Mouse (Mus musculus): ENCODE measurements around the gene Zfp316. TPM values are rescaled to one million over a fixed set of nuclear protein-coding genes. Genes with fewer than 3 reads are reported as not detected.

Gene Zfp316
- polyA plus RNA-seq, 1 experiment from 2014 or later = 6.6 TPM

DNA sequence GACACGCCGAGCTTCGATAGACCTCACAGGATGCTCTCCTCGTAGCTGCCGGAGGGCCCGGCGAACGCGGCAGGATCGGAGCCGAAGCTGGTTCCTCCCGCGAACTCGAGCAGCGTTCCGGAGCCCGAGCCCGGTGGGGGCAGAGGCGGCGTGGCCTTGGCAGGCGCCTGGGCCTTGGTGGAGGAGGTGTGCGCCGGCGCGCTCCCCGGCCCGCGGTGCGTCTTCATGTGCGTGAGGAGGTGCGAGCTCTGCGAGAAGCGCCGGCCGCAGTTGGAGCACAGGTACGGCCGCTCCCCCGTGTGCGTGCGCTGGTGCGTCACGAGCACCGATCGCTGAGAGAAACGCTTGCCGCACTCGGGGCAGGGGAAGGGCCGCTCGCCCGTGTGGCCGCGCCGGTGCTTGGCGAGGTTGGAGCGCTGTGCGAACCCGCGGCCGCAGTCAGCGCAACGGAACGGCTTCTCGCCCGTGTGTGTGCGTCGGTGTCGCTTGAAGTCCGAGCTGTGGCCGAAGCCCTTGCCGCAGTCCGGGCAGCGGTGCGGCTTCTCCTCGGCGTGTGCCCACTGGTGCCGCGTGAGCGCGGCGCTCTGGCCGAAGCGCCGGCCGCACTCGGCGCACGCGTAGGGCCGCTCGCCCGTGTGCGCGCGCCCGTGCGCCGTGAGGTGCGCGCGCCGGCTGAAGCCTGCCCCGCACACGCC, 16.5 kb downstream of the Zfp316 start:
- H3K36me3 ChIP-seq = peaks cover 80% of the 10 kb centered on the region

DNA sequence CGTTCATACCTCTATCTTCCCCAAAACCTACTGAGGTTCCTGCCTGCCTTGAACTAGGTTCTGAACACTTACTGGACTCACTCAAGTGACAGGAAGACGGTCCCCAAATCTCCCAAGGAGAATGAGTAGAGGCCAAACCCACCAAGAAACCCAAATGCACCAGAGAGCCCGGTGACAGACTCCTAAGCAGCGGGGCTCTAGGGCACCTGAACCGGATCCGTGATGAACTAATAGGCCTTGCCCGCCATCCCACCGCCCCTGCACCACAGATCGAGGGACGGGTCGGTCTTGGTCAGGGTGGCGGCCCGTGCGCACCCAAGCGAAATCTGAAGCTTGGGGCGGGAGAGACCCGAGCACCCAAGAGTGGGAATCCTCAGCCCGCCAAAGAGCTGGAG, 17.0 kb downstream of the Zfp316 start:
- H3K36me3 ChIP-seq = peaks cover 80% of the 10 kb centered on the region
- H3K27me3 ChIP-seq (ENCODE audit: insufficient read depth, poor library complexity, severe bottlenecking) = peaks cover 82% of the 10 kb centered on the region
- peaks cover 28% of the 10 kb centered on the region for H3K4me1 ChIP-seq (replicated peaks)
- H3K9me3 ChIP-seq = no peaks in the 10 kb centered on the region
- WGBS = 15% methylated on average over 18 of the region's 18 CpGs
- no peak for DNase-seq (ENCODE audit: low spot score)
- H3K27ac ChIP-seq = no peak overlapping the region
- H3K4me3 ChIP-seq = peak overlapping the region; percentile 51

More for the DNA sequence above, 16.5 kb downstream of the Zfp316 start:
- 11% methylated on average over 103 of the region's 103 CpGs for WGBS
- Histone ChIP-seq H3K27me3 (ENCODE audit: insufficient read depth, poor library complexity, severe bottlenecking) (peaks cover 87% of the 10 kb centered on the region), H3K4me1 (replicated peaks) (peaks cover 28% of the 10 kb centered on the region), H3K9me3 (no peaks in the 10 kb centered on the region), H3K4me3 (peak overlapping the region; percentile 51), H3K27ac (no peak overlapping the region)
- peak; percentile 51 for DNase-seq (ENCODE audit: low spot score)

DNA sequence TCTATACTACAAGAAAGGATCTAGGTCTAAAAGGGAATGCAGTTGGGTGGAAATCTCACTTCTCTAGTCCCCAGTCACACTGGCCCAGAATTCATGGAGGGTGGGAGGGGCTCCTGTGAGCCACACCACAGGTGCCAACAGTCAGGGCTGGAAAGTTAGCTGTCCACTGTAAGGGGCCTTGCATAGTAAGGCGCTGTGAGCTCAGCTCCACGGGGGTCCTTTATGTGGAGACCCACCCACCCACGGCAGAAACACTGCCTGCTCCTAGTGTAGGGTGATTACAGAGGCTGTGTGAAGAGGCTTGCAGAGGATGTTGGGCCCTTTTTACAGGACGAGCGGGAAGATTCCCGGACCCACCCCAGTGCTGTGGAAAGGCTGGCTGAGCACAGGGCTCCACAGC, 17.8 kb downstream of the Zfp316 start:
- no peak for DNase-seq (ENCODE audit: low spot score)
- Histone ChIP-seq H3K27me3 (ENCODE audit: insufficient read depth, poor library complexity, severe bottlenecking) (peaks cover 74% of the 10 kb centered on the region), H3K36me3 (peaks cover 80% of the 10 kb centered on the region), H3K9me3 (no peaks in the 10 kb centered on the region), H3K27ac (no peak overlapping the region), H3K4me3 (no peak overlapping the region), H3K4me1 (replicated peaks) (peaks cover 28% of the 10 kb centered on the region)
- 40% methylated on average over 6 of the region's 6 CpGs for WGBS

DNA sequence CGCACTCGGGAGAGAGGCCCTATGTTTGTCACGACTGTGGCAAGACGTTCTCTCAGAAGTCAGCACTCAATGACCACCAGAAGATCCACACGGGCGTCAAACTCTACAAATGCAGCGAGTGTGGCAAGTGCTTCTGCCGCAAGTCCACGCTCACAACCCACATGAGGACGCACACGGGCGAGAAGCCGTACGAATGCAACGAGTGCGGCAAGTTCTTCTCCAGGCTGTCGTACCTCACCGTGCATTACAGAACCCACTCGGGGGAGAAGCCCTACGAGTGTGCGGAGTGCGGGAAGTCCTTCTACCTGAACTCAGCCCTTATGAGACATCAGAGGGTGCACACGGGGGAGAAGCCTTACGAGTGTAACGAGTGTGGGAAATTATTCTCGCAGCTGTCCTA, 24.9 kb downstream of the Zfp316 start:
- Histone ChIP-seq H3K9me3 (0 out of 2 replicates have a peak, but pooled peaks cover 3% of the 10 kb centered on the region), H3K27me3 (ENCODE audit: insufficient read depth, poor library complexity, severe bottlenecking) (peaks cover 6% of the 10 kb centered on the region; the same call in 1 of the 2 replicates), H3K27ac (no peak overlapping the region), H3K4me1 (replicated peaks) (no peaks in the 10 kb centered on the region), H3K4me3 (no peak overlapping the region), H3K36me3 (peaks cover 100% of the 10 kb centered on the region)
- 96% methylated on average over 26 of the region's 26 CpGs for WGBS
- no peak for DNase-seq (ENCODE audit: low spot score)

DNA sequence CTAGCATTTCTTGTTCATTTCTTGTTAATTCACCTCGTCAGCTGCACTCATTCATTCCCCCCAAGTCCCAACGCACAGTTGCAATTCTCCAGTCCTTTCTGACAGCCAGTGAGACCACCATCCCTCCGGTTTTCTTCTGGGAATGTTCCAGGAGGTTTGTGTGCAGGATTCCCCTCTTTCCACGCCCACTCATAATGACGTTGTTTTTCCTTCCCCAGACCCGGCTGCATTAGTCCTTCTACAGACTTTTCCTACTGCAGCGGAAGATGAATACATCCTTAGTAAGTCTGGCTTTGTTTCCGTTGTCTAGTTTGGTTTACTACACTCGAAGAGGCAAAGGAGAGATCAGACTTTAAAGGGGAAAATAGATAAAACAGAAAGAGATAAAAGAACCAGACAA, 33.8 kb downstream of the Zfp316 start:
- DNase-seq (ENCODE audit: low spot score) = no peak
- no peaks in the 10 kb centered on the region for H3K9me3 ChIP-seq
- H3K4me3 ChIP-seq = peak overlapping the region; percentile 89
- peak overlapping the region; percentile 98 for H3K27ac ChIP-seq
- 57% methylated on average over 9 of the region's 9 CpGs for WGBS
- peaks cover 40% of the 10 kb centered on the region for H3K36me3 ChIP-seq
- peaks cover 28% of the 10 kb centered on the region for H3K4me1 ChIP-seq (replicated peaks)
- no peaks in the 10 kb centered on the region for H3K27me3 ChIP-seq (ENCODE audit: insufficient read depth, poor library complexity, severe bottlenecking)

DNA sequence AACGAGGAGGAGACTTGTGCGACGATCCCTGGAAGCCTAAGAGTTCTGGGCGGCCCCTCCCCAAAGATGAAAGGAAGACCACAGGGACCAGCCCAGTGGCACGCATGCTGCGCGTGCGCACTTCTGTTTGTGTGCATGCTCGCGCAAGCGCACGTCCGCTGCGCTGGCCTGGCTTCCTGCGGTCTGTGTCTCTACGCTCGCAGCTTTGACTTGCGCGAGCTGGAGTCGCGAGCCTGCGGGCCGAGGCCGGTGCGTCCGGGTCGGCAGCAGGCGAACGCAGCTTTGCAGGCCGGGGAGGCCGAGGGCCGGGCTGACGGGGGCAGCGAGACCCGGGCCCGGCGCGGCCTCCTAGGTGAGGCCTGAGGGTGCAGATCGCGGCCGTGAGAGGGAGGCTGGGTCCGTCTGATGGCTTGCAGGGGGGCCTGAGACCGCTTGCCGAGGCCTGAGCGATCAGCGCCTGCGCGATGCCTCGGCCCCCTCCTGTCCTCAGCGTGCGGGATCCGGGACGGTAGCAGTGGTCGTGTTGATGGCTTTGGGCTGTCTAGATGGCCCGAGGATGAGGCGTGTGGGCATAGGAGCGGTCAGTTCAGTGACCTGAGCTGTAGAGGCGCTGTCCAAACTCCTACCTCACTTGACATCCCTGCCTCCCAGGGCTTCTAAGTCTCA, 34.7 kb downstream of the Zfp316 start, which contains the start of gene Zfp12:
Gene Zfp12 (plus strand): TSS at position 136 of the 666 bp plus-strand sequence.
- no peaks in the 10 kb centered on the region for H3K27me3 ChIP-seq (ENCODE audit: insufficient read depth, poor library complexity, severe bottlenecking)
- under 1% methylated on average over 58 of the region's 58 CpGs for WGBS
- peak within 1 kb of the TSS; percentile 89 for H3K4me3 ChIP-seq
- H3K27ac ChIP-seq = peak within 1 kb of the TSS; percentile 98
- H3K4me1 ChIP-seq (replicated peaks) = peaks cover 28% of the 10 kb centered on the region
- H3K9me3 ChIP-seq = no peaks in the 10 kb centered on the region
- DNase-seq (ENCODE audit: low spot score) = peak; percentile 97
- peaks cover 31% of the 10 kb centered on the region for H3K36me3 ChIP-seq

DNA sequence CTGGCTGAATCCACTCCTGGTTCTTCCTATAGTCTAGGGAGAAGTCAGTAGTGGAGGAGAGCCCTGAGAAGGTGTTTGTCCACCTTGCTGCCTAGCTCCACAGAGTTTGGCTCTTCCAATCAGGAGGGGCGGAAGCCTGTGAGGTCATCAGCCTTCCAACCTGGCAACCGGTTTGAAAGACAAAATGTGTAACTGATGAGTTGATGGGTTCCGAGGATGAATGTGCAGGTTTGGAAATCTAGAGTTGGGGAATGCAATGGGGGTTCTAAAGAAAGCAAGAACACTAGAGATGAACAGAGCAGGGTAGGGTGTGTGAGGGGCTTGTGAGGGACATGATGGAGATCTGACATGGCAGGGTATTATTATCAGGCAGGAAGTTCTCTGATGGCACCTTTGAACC, 43.0 kb downstream of the Zfp316 start, which contains the start of gene Spdye4a:
Gene Spdye4a (minus strand): TSS at position 101 of the 400 bp plus-strand sequence.
- 86% methylated on average over 3 of the region's 3 CpGs for WGBS
- Histone ChIP-seq H3K36me3 (no peaks in the 10 kb centered on the region), H3K27me3 (ENCODE audit: insufficient read depth, poor library complexity, severe bottlenecking) (no peaks in the 10 kb centered on the region), H3K4me3 (no peak within 1 kb of the TSS), H3K9me3 (peaks cover 15% of the 10 kb centered on the region), H3K4me1 (replicated peaks) (no peaks in the 10 kb centered on the region), H3K27ac (no peak within 1 kb of the TSS)
- DNase-seq (ENCODE audit: low spot score) = no peak

DNA sequence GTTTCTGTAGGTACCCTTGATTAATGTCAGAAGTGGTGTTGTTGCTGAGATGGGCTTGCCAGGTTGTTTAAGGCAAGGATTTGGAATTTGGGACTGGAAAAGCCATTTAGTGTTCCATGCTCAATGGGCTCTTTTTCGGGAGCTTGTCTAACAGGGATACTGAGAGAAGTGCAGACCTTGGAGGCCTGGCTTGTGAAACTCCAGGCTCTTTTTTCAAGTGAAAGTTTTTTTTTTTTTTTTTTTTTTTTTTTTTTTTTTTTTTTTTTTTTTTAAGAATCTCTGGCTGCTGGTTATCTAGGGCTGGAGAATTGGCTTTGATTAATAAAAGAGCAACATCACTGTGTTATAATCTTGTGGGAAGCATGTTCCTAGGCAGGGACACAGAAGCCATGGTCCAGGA, 47.5 kb downstream of the Zfp316 start:
- Histone ChIP-seq H3K27me3 (ENCODE audit: insufficient read depth, poor library complexity, severe bottlenecking) (no peaks in the 10 kb centered on the region), H3K9me3 (no peaks in the 10 kb centered on the region), H3K36me3 (no peaks in the 10 kb centered on the region), H3K27ac (no peak overlapping the region), H3K4me1 (replicated peaks) (no peaks in the 10 kb centered on the region), H3K4me3 (no peak overlapping the region)
- no peak for DNase-seq (ENCODE audit: low spot score)
- whole genome bisulfite sequencing = 79% methylated on average over 1 of the region's 1 CpGs

DNA sequence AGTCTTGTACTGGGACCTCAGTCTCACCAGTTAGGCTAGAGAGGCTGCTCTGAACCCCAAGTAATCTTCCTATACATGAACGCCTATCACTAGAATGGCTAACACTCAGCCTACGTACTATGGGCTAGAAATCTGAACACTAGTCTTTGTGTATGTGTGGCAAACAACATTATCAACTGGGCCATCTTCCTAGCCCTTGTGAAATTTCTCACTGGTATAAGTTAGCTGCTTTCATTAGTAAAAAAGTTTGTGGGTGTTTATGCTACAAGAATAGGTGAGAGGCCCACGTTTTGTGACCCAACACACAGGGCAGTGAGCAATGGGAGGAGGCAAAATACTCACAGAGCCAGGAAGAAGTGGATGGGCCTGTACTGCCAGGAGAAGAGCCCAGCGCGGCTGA, 48.8 kb downstream of the Zfp316 start:
- Histone ChIP-seq H3K27me3 (ENCODE audit: insufficient read depth, poor library complexity, severe bottlenecking) (no peaks in the 10 kb centered on the region), H3K27ac (no peak overlapping the region), H3K4me3 (no peak overlapping the region), H3K9me3 (no peaks in the 10 kb centered on the region), H3K4me1 (replicated peaks) (no peaks in the 10 kb centered on the region), H3K36me3 (no peaks in the 10 kb centered on the region)
- no peak for DNase-seq (ENCODE audit: low spot score)
- WGBS = 84% methylated on average over 5 of the region's 5 CpGs

DNA sequence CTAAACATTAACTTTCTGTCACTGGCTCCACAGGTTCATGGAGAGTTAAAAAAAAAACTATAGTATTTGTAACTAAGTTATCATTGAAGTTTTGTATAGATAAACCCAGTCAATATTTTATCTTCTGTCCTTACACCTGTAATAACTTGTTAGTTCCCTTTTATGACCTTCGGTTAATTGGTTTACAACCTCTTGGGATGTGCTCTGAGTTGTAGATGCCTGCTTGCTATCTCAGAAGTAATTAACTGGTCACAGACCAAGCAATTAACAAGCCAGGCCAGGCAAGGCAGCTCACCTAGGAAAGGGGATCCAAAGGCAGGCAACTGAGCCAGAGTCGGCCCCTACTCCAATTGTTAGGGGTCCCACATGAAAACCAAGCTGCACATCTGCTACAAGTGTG, 56.0 kb downstream of the Zfp316 start:
- Histone ChIP-seq H3K27me3 (ENCODE audit: insufficient read depth, poor library complexity, severe bottlenecking) (no peaks in the 10 kb centered on the region), H3K4me3 (no peak overlapping the region), H3K27ac (no peak overlapping the region), H3K9me3 (peaks cover 2% of the 10 kb centered on the region), H3K4me1 (replicated peaks) (no peaks in the 10 kb centered on the region), H3K36me3 (no peaks in the 10 kb centered on the region)
- no peak for DNase-seq (ENCODE audit: low spot score)
- 89% methylated on average over 2 of the region's 2 CpGs for WGBS

DNA sequence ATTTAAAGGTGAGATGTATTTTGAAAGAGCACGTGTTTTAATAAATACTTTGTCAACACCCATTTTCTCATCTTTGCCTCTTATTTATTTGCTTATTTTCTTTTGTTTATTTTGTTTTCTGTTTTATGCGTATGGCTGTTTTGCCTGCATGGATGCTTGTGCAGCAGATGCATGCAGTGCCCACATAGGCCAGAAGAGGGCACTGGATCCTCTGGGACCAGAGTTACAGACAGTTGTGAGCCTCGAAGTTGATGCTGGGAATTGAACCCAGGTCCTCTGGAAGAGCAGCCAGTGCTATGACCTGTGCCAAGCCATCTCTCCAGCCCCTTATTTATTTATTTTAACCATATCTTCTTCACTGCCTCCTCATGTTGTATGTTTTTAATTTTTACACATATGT, 64.8 kb downstream of the Zfp316 start:
- no peak overlapping the region for H3K27ac ChIP-seq
- no peaks in the 10 kb centered on the region for H3K27me3 ChIP-seq (ENCODE audit: insufficient read depth, poor library complexity, severe bottlenecking)
- H3K9me3 ChIP-seq = peaks cover 8% of the 10 kb centered on the region
- no peaks in the 10 kb centered on the region for H3K36me3 ChIP-seq
- 75% methylated on average over 3 of the region's 3 CpGs for WGBS
- H3K4me1 ChIP-seq (replicated peaks) = no peaks in the 10 kb centered on the region
- H3K4me3 ChIP-seq = no peak overlapping the region
- no peak for DNase-seq (ENCODE audit: low spot score)
